Mouse (Mus musculus) lung, postnatal 0 days (tissue): Measurements from ENCODE around the gene Elovl3. TPM values are rescaled to one million over a fixed set of nuclear protein-coding genes. Genes with fewer than 3 reads are reported as not detected.

Source experiments
- ATAC-seq: fragments of 200-750 bp; cut with Nextera tagmentation; 2 replicates; pipeline ENCODE4 v1.8.0; 2017; ENCODE audit warnings: moderate library complexity
- DNase-seq: peaks from one replicate; pipeline ENCODE4 v3.0.0-alpha.2; 2016; ENCODE audit warnings: low spot score
- H3K27ac ChIP-seq: fragments of 300-500 bp; sonication (generic); 2 replicates; pipeline ENCODE4 v1.5.1; 2014; ENCODE audit warnings: antibody characterized with exemption, mild to moderate bottlenecking, low read length, mixed read lengths
- H3K27me3 ChIP-seq: fragments of 300-500 bp; sonication (generic); replicated peaks from 2 replicates; pipeline ENCODE4 v1.6.1; 2014; ENCODE audit warnings: low read length, mixed read lengths; ENCODE audit not compliant: insufficient read depth
- H3K36me3 ChIP-seq: fragments of 300-500 bp; sonication (generic); 2 replicates; pipeline ENCODE4 v1.6.1; 2014; ENCODE audit warnings: low read length, mixed read lengths; ENCODE audit not compliant: insufficient read depth
- H3K4me1 ChIP-seq: fragments of 300-500 bp; sonication (generic); 2 replicates; pipeline ENCODE4 v1.6.1; 2014; ENCODE audit warnings: antibody characterized with exemption, low read depth, low read length, mixed read lengths; ENCODE audit not compliant: insufficient read depth
- H3K4me2 ChIP-seq: fragments of 300-500 bp; sonication (generic); replicated peaks from 2 replicates; pipeline ENCODE4 v1.6.1; 2014; ENCODE audit warnings: low read depth, mild to moderate bottlenecking, low read length, moderate library complexity, mixed read lengths
- H3K4me3 ChIP-seq: fragments of 300-500 bp; sonication (generic); 2 replicates; pipeline ENCODE4 v1.5.1; 2014; ENCODE audit warnings: low read depth, low read length
- H3K9ac ChIP-seq: fragments of 300-500 bp; sonication (generic); replicated peaks from 2 replicates; pipeline ENCODE4 v1.6.1; 2014; ENCODE audit warnings: low read depth, mild to moderate bottlenecking
- H3K9me3 ChIP-seq: fragments of 300-500 bp; sonication (generic); 2 replicates; pipeline ENCODE4 v1.6.1; 2016; ENCODE audit warnings: low read length, mixed read lengths
- CTCF ChIP-seq: IDR thresholded peaks from 2 replicates; pipeline ENCODE4 v1.5.1; 2016; ENCODE audit warnings: antibody characterized with exemption, mild to moderate bottlenecking
- EP300 ChIP-seq: IDR thresholded peaks from 2 replicates; pipeline ENCODE4 v1.6.1; 2016; ENCODE audit warnings: antibody characterized with exemption, mild to moderate bottlenecking, control low read depth
- WGBS: fragments of 180-500 bp; shearing (Covaris S2); extraction: QIAGEN DNeasy Blood & Tissue Kit; methylation state at CpG from one replicate; pipeline ENCODE4 v1.1.7; 2014; 5-methylcytosine and 5-hydroxymethylcytosine counted together
- polyA plus RNA-seq: library from polyadenylated mRNA; unstranded; fragments of >200 nt; fragmentation: Nextera tagmentation; extraction: Ambion mirVana; gene quantifications from 2 replicates; pipeline ENCODE4 v1.2.1, GENCODE M21; 2015

The Elovl3 gene
- polyA plus RNA-seq, 1 experiment from 2014 or later: not detected

DNA sequence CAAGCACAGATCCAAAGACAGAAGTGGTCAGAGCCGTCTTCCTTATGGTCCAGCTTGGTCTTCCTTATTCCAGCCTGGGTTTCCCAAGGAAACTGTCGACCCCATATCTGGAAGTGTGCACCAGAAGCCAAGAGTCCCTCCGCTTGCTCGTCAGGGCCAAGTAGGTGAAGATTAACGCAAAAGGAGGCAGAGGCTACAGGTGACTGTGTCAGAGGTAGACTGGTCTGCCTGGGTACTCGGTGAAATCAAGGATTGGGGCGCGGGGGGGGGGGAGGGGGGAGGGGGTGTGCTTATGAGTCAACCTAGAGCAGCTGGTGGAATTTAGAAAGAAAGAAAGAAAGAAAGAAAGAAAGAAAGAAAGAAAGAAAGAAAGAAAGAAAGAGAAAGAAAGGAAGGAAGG lies 414 bp upstream of the Elovl3 start:
- H3K4me1 ChIP-seq: peaks cover 13% of the 10 kb centered on the region; the same call in 1 of the 2 replicates
- H3K4me2 ChIP-seq: peak overlapping the region; percentile 50
- H3K9me3 ChIP-seq: no peaks in the 10 kb centered on the region
- H3K27me3 ChIP-seq: peaks cover 30% of the 10 kb centered on the region
- DNase-seq: no peak
- ATAC-seq: no peak
- 7% methylated on average over 7 of the region's 8 CpGs for WGBS
- no peak overlapping the region for H3K9ac ChIP-seq
- peak overlapping the region; percentile 28; the same call in 1 of the 2 replicates for H3K4me3 ChIP-seq
- no peaks in the 10 kb centered on the region for H3K36me3 ChIP-seq
- TF ChIP-seq CTCF (no peak), EP300 (no peak)
- no peak overlapping the region for H3K27ac ChIP-seq

DNA sequence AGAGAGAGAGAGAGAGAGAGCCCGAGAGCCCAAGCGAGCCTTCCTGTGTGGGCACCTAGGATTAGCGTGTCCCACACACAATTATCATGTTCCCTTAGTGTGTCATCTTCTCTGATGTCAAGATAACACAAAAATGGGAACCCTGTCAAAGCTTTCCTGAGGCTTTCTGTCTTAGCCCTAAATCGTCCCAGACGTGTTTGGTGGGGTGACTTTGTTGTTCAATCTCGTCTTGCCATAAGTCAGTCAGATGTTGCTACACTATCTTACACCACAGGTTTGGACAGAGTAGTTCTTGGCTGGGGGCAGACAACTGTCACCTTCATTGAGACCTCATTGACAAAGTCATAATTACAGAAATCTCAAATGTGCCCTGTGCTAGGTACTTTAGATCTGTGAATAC lies 880 bp downstream of the Elovl3 start:
- DNase-seq (peak; percentile 9), ATAC-seq (no peak)
- H3K27me3 ChIP-seq: peaks cover 38% of the 10 kb centered on the region
- peaks cover 18% of the 10 kb centered on the region; the same call in 1 of the 2 replicates for H3K4me1 ChIP-seq
- no peak overlapping the region for H3K4me3 ChIP-seq
- no peak overlapping the region for H3K27ac ChIP-seq
- H3K9me3 ChIP-seq: no peaks in the 10 kb centered on the region
- H3K4me2 ChIP-seq: no peak overlapping the region
- H3K9ac ChIP-seq: no peak overlapping the region
- 44% methylated on average over 6 of the region's 6 CpGs for WGBS
- no peak for TF ChIP-seq EP300
- TF ChIP-seq CTCF: no peak
- no peaks in the 10 kb centered on the region for H3K36me3 ChIP-seq

DNA sequence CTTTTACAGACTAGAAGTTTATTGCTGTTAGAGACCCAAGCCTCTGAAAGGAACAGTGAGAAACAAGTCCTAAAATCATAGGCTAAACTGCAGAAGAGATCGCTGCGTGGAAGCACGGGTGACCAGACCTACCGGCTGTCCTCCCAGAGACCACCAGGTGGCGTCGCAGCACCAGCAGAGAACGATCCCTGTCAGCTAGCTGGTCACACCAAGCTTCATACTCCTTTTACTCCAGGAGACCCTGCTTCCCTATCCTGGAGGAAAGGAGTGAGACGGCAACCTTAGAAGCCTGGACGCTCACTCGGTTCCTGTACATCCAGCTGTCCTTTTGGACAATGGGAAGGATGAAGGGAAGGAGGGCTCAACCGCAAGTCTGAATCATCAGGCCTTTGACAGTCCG lies 3.6 kb downstream of the Elovl3 start:
- Histone ChIP-seq H3K4me1 (peaks cover 18% of the 10 kb centered on the region; the same call in 1 of the 2 replicates), H3K4me3 (peak overlapping the region; percentile 56), H3K36me3 (no peaks in the 10 kb centered on the region), H3K4me2 (peak overlapping the region; percentile 99), H3K27me3 (peaks cover 38% of the 10 kb centered on the region), H3K27ac (no peak overlapping the region), H3K9me3 (no peaks in the 10 kb centered on the region), H3K9ac (no peak overlapping the region)
- TF ChIP-seq CTCF (peak; percentile 99), EP300 (no peak)
- peak; percentile 91 for DNase-seq
- 2% methylated on average over 12 of the region's 12 CpGs for WGBS
- ATAC-seq: peak; percentile 71

- H3K4me2 ChIP-seq: peak overlapping the region; percentile 99
- WGBS: 2% methylated on average over 71 of the region's 79 CpGs
- TF ChIP-seq EP300 (no peak), CTCF (peak; percentile 53)
- H3K4me1 ChIP-seq: peaks cover 18% of the 10 kb centered on the region; the same call in 1 of the 2 replicates
- peak overlapping the region; percentile 56 for H3K4me3 ChIP-seq
- no peaks in the 10 kb centered on the region for H3K9me3 ChIP-seq
- no peak overlapping the region for H3K27ac ChIP-seq
- ATAC-seq: peak; percentile 41
- DNase-seq: peak; percentile 46
- H3K36me3 ChIP-seq: no peaks in the 10 kb centered on the region
- H3K9ac ChIP-seq: peak overlapping the region; percentile 19; the same call in 1 of the 2 replicates
- H3K27me3 ChIP-seq: peaks cover 38% of the 10 kb centered on the region
Measured at GRCm38 (mm10) chr19:46135789-46136638, 4.3 kb downstream of the Elovl3 start.

- peaks cover 38% of the 10 kb centered on the region for H3K27me3 ChIP-seq
- no peak overlapping the region for H3K27ac ChIP-seq
- H3K4me1 ChIP-seq: peaks cover 16% of the 10 kb centered on the region; the same call in 1 of the 2 replicates
- no peaks in the 10 kb centered on the region for H3K36me3 ChIP-seq
- peak overlapping the region; percentile 99 for H3K4me2 ChIP-seq
- DNase-seq (peak; percentile 82), ATAC-seq (peak; percentile 54)
- no peak overlapping the region for H3K9ac ChIP-seq
- TF ChIP-seq EP300 (no peak), CTCF (peak; percentile 88)
- no peaks in the 10 kb centered on the region for H3K9me3 ChIP-seq
- H3K4me3 ChIP-seq: peak overlapping the region; percentile 56
- 1% methylated on average over 42 of the region's 49 CpGs for WGBS
Measured at GRCm38 (mm10) chr19:46136639-46137580, 5.2 kb downstream of the Elovl3 start.

- no peak overlapping the region for H3K9ac ChIP-seq
- peaks cover 11% of the 10 kb centered on the region for H3K27me3 ChIP-seq
- H3K27ac ChIP-seq: no peak overlapping the region
- H3K4me3 ChIP-seq: no peak overlapping the region
- ATAC-seq (no peak), DNase-seq (no peak)
- 87% methylated on average over 2 of the region's 2 CpGs for WGBS
- no peaks in the 10 kb centered on the region for H3K9me3 ChIP-seq
- H3K36me3 ChIP-seq: no peaks in the 10 kb centered on the region
- H3K4me1 ChIP-seq: peaks cover 13% of the 10 kb centered on the region; the same call in 1 of the 2 replicates
- H3K4me2 ChIP-seq: no peak overlapping the region
- TF ChIP-seq EP300: no peak
- TF ChIP-seq CTCF: no peak
Measured at GRCm38 (mm10) chr19:46140324-46140723, 8.6 kb downstream of the Elovl3 start.
